ENCODE assay signal across 14 mouse cellular contexts in the genomic region with DNA sequence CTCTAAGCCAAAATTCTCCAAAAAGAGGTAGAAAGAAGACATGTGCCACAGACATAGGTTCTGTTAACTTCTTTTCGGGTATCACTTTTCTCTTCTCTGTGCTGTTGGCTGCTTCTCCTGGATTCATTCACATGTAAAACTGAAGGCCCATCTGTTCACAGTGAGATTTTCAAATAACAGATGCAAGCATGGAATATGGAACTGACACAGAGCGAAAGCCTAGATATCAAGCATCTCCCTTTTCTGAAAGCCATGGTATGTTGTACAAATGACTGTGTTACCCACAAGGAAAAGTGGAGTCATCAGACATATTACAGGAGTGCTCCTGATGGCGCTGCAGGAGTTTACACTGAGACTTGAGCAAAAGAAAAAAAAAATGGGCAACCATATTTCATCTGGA.
DNase-seq lines count a peak whose midpoint lies in the region; ATAC-seq and TF ChIP-seq lines count a peak whose summit lies in the region.
"Had no signal": no experiment of that assay in that cellular context is flagged by ENCODE, and none has a peak within 500 bp of the region (broad histone marks: within the 10 kb centered on the region; RNA-seq: fewer than 3 reads in every experiment).

No protein-coding gene starts in this region.

- H3K9me3 ChIP-seq in forebrain, embryonic 16.5 days (ENCODE audit: control insufficient read depth, low read length), result no peaks in the 10 kb centered on the region
- H3K9me3 ChIP-seq: heart, embryonic 13.5 days had no signal

- no peak overlapping the region for H3K9ac ChIP-seq in forebrain, embryonic 16.5 days (replicated peaks; ENCODE audit: low read depth, low read length)
- H3K9ac ChIP-seq: heart, embryonic 13.5 days had no signal

- no peaks in the 10 kb centered on the region for H3K36me3 ChIP-seq in forebrain, embryonic 16.5 days (ENCODE audit: control insufficient read depth, insufficient read depth)
- H3K36me3 ChIP-seq: heart, embryonic 13.5 days had no signal

- H3K27ac ChIP-seq in forebrain, embryonic 16.5 days (ENCODE audit: low read length), result no peak overlapping the region
- H3K27ac ChIP-seq in layer of hippocampus, adult 2 months, result peak overlapping the region; percentile 41; the same call in 1 of the 2 replicates
- H3K27ac ChIP-seq: heart, embryonic 13.5 days had no signal

- ATAC-seq in forebrain, embryonic 16.5 days, result peak; percentile 96
- ATAC-seq in megakaryocyte-erythroid progenitor cell, adult 5-6 weeks (replicated peaks; ENCODE audit: low FRiP score, low TSS enrichment, poor library complexity, severe bottlenecking), result no peak
- ATAC-seq: inflammation-experienced regulatory T-cells, adult 6 months had no signal

- H3K27me3 ChIP-seq in forebrain, embryonic 16.5 days (replicated peaks; ENCODE audit: control insufficient read depth, insufficient read depth, low read length), result no peaks in the 10 kb centered on the region
- H3K27me3 ChIP-seq: heart, embryonic 13.5 days had no signal

- H3K4me1 ChIP-seq in forebrain, embryonic 16.5 days (replicated peaks; ENCODE audit: control insufficient read depth, insufficient read depth, low read length), result no peaks in the 10 kb centered on the region
- H3K4me1 ChIP-seq: heart, embryonic 13.5 days had no signal

- H3K4me2 ChIP-seq in forebrain, embryonic 16.5 days (ENCODE audit: low read length), result no peak overlapping the region
- H3K4me2 ChIP-seq: heart, embryonic 13.5 days had no signal

- peak; percentile 25 for DNase-seq in left cerebral cortex, adult 11 months (ENCODE audit: low spot score)
- no peak for DNase-seq in left cerebral cortex, adult 18-20 months (ENCODE audit: low spot score in 2 of 2)
- peak; percentile 52 to 64 for DNase-seq in layer of hippocampus, adult 2 months (ENCODE audit: low spot score in 2 of 2)
- peak; percentile 22 to 53 for DNase-seq in right cerebral cortex, postnatal 10 days (ENCODE audit: low spot score in 2 of 2)
- DNase-seq in kidney, postnatal 14 days, result no peak
- DNase-seq: adrenal gland, adult 2 months; cerebellum, adult 9-10 months; embryo, embryonic 11 days; lung, adult 2 months; thymus, adult 18-20 months had no signal

- no peak overlapping the region for H3K4me3 ChIP-seq in forebrain, embryonic 16.5 days (replicated peaks; ENCODE audit: low read length)
- H3K4me3 ChIP-seq in layer of hippocampus, adult 2 months, result no peak overlapping the region
- H3K4me3 ChIP-seq: heart, embryonic 13.5 days had no signal

- TF ChIP-seq CTCF in layer of hippocampus, adult 2 months (conservative IDR thresholded peaks at IDR 0.05), result no peak

- WGBS in forebrain, embryonic 16.5 days, result 63% methylated on average over 3 of the region's 3 CpGs

Comparison
In these comparisons a context has a peak if more than half of its experiments do, and no peak if none do; other contexts are left out.
1. DNase-seq: peak in left cerebral cortex, adult 11 months (single experiment), layer of hippocampus, adult 2 months (2 of 2) and right cerebral cortex, postnatal 10 days (2 of 2); none in left cerebral cortex, adult 18-20 months (0 of 2) and kidney, postnatal 14 days (single experiment).